Mouse (Mus musculus) left cerebral cortex, postnatal 10 days (tissue): Measurements from ENCODE around the gene Efcab6. TPM values are rescaled to one million over a fixed set of nuclear protein-coding genes. Genes with fewer than 3 reads are reported as not detected.
"Not testable (repeated sequence)": the region's sequence is repeated elsewhere in the genome, so short reads cannot be mapped to it uniquely, and the experiment has no call there.

ENCODE experiments used
- DNase-seq, 2 experiments: peaks; one replicate each; pipeline ENCODE4 v3.0.0; 2021 to 2022; ENCODE audit warnings: low spot score in 2 of 2, mixed read lengths in 1 of 2; ENCODE audit errors: extremely low spot score in 1 of 2
- intact Hi-C: fragments of 180-260 bp; cut with DNase I; formaldehyde crosslinking; loops from one replicate; pipeline ENCODE4 v1.15.1; 2025
- total RNA-seq, 2 experiments: library from RNA; stranded (reverse); gene quantifications; 2 replicates each; pipeline ENCODE4 v1.2.3; 2021

Efcab6 gene
- total RNA-seq: 10 to 100 TPM; 15.4 to 17.8 TPM

DNA sequence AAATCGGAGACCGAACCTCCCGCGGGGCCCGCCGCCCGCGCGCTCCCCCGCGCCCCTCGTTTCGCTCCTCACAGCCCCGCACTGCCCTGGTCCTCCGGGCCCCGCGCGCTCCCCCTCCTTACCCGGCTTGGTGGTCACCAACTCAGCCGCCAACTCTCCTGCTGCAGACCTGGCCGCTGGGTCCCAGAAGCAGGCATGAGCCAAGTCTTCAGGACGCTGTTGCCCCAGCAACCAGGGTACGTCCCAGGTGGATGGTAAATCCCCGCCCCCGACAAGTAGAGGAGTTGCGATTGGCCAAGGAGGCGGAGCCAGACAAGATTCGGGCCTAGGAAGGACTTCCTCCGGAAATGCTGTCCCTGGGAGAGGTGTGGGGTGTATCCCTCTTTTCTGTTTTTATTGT is at the start of gene Efcab6:
Gene Efcab6, minus strand, starts transcription at position 240 of the 400 bp plus-strand sequence.
- DNase-seq: peak; percentile 58 to 78
- intact Hi-C loops: loop anchor here (5.0 kb wide), 1 partner anchor 283 kb away; no protein-coding TSS in a partner anchor

DNA sequence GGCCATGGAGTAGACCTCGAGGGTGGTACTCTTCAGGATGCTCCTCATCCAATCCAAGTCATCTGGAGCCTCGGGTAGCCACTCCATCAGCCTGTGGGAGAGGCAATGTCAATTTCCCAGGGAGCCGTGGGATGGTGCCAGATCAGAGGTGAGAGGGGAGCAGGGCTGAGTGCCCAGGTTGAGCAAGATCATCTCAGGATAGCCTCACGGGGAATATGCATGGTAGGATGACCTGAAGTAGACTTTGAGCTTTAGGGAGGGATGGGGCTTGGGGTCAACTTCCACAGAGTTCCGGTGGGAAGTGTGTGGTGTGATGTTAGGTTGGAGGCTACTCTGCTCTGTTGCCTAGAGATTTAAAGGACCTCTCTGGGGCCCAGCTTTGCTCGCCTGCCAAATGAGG is 48.7 kb upstream of the Efcab6 start:
- no peak for DNase-seq
- intact Hi-C loops: no loop called here

DNA sequence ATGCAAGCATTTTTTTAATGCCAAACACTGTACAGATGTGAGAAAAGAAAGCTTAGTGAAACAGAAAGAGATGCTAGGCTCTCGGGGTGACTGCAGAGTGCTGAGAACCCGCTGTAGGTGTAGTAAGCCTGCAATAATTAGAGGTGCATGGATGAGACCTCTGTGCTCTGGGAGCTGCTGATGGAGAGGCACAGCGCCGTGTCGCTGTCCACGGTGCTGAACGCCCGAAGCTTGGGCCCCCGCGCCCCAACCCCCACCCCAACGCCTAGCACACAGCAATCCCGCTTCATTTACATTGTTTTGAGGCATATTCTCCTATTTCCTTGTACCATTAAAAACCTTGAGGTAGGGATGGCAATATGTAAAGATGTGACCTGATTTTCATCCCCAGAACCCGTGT is 43.7 kb upstream of the Efcab6 start:
- DNase-seq: no peak
- intact Hi-C loops: no loop called here

DNA sequence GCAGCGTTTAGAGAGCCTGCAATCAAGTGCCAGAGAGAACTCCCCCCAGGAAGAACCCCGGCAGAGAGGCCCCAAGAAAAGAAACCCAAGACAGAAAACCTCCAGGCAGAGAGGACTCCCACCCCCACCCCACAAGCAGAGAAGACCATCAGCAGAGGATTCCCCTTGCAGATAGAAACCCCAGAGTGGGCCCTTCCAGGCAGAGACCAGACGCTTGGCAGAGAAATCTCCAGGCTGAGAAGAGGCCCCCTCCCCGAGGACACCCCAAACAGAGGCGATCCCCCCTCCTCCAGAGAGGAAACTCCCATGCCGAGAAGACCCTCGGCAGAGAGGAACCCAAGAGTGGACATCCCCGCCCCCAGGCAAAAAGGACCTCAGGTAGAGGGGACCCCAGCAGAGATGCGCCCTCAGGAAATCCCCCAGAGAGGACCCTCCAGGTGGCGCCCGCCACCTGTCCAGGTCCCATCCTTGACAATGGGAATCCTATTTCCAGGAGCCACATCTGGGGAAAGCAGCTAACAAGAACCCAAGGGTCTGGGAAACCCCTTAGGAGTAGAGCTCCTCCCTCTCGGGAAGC is 40.8 kb upstream of the Efcab6 start:
- no peak for DNase-seq
- intact Hi-C loops: no loop called here

DNA sequence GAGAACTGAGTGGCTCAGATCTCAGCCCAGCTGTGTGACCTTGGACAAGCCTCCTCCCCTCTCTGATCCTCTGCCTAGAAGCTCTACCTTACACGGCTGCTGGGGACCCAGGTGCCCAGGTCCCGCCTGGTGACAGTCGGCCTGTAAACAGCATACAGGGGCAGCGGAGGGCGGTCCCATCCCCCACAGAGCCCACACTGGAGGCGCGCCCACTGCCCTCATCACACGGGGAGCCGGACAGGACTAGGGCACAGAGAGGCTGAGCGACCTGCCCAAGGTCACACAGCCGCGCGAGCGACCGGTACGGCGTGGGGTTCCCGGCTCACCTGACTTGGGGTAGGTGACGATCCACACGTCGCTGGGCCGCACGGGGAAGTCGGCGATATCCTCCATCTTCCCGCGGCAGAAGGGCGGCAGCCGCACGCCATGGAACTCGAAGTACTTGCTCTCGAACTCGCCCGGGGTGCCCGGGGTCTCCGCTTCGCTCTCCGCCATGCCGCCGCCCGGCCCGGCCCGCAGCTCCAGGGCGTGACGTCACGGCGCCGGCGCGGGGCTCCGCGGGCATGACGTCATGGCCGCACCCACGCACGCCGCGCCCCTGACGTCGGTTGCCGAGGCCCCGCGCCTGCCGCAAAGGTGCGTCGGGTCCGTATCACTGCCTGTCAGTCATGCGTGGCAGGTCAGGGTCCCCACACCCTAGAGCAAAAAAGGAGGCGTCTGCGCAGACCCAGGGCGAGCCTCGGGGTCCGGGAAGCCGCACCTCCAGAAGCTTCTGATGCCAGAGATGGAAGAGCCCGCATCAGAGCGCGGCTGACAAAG is 40.1 kb upstream of the Efcab6 start, which contains the start of gene Sult4a1:
Gene Sult4a1, minus strand, starts transcription at position 650 of the 819 bp plus-strand sequence.
- intact Hi-C loops: no loop called here
- peak; percentile 28 to 79 for DNase-seq

DNA sequence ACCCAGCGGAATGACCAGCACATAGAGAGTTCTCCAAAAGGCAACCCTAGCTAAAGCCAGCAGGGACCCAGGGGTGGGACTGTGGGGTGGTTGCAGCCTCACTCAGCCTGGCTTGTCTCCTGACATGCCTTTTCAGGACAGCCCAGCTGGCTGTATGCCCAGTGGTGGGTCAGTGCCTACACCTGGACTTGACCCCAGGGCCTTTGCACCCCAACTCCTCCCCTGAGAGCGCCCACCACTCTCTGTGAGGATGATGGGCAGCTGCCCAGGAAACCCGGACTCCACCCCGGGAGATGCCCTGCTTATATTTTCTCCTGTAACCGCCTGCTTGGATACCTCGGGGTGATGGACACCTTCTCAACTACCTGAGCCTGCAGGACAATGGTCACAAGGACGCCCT is 39.4 kb upstream of the Efcab6 start:
- intact Hi-C loops: no loop called here
- DNase-seq: peak in 1 of 2 experiments; percentile 60

DNA sequence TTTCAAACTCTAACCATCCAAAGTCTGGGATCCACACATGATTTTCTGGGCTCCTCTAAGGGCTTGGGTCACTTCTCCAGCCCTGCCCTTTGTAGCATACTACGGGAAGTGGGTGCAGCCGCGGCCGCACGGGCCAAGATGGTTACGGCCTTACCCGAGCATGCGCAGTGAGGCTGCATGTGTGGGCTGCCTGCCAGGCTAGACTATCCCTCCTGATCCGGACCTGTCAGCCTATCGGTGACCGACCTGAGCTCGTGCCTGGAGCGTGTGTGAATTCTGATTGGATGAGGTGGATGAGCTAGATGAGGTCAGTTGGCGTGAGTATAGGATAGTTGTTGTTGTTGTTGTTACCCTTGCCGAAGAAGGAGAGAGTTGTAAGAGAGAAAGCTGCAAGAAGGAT is 32.4 kb upstream of the Efcab6 start:
- intact Hi-C loops, DNase-seq: not testable (repeated sequence)

DNA sequence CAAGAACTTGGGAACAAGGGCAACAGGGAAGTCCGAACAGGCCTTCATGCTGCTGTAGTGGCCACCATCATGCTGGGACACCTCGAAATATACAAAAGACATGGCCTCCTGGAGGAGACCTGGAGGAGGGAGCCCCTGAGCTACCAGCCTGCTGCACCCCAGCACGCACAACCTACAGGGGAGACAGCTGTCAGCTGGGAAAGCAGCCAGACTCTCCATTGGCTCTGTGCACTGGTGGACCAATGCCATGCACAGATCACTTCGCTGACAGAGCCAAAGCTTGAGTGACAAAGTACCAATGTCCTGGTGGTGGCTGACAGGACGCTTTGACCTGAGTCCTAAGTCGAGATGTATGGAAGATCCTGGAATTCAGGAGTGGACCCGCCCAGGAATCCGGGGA is 30.9 kb upstream of the Efcab6 start:
- no peak for DNase-seq
- intact Hi-C loops: no loop called here

DNA sequence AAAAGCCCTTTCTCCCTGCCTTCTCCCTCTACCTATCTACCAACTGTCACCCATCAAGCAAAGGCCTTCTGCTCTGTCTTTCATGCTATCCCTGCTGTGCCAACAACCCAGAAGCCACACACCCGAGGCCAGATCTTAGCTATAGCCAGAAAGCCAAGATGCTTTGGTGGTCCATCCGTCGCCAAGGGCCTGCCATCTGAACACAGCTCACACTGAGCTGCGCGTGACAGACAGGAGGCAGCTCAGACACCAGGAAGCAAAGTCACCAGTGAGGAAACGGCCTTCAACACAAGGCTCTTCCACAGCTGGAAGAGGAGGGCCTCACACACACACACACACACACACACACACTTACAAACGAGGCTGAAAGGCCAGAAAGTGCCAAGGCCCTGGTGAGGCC is 29.7 kb upstream of the Efcab6 start:
- DNase-seq: no peak
- intact Hi-C loops: no loop called here

DNA sequence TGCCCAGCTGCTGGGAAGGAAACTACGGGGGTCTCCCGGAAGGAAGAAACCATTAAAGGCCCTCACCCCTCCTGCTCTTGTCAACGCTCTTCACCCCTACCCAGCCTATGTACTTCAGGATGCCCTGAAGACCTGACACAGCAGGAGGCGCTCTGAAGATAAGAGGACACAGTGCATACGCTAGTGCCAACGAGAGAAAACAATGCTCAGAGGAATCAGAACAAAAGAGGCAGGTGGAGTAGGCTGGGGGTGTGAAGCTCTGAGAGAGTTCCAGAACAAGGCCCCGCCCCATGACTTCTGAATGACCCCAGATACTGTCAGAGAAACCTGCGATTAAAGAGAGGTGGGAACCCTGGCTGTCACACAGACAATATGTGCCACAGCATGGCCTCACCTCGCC is 21.6 kb upstream of the Efcab6 start:
- intact Hi-C loops: no loop called here
- no peak for DNase-seq

DNA sequence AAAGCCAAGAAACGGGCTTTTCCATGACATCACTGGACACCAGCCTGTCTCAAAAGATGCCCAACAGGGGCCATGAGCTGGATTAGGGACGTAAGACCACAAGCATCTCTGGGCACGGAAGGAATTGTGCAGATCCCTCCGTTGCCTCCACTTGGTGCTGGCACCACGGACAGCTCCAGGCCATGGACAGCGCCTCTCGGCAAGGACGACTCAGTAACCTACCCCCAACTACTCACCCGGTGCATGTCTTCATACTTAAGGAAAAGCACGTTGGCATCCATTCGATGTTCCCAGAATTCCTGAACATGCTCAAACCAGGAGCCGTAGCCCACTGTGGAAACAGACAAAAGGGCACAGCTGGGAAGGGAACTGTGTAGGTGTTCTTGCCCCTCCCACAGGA is 21.2 kb upstream of the Efcab6 start:
- intact Hi-C loops: no loop called here
- no peak for DNase-seq

DNA sequence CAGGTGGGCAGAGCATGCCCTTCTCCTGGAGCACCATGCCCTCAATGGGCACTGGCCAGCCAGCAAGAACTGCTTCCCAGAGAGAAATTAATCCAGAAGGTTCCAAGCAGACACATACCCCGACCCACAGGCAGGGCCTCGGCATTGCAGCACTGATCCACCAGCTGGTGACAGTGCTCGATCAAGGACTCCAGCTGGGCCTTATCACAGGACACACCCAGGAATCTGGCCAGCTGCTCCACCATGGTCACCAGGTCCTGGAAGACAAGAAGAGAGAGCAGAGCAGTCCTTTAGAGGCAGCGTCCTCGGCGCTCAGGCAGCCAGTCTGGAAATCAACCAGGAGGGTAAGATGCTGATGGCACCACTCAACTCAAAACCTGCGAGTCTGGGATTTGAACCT is 14.9 kb upstream of the Efcab6 start:
- intact Hi-C loops: no loop called here

DNA sequence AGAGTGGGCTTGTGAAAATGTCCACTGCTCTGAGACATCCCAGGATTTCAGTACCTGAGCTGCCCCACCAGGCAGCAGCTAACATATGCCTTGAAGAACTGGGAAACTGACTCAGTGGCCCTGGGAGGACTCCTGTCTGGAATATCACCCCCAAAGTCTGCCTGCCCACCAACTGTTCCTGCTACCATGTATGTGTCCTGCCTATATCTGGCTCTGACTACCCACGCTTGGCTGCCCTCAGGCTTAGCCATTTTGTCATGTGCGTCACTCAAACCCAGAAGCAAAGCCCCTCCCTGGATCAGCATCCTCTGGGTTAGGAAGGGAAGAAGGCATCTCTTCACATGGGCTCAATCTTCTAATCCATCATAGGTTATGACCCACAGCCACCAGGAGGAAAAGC is 14.3 kb upstream of the Efcab6 start:
- intact Hi-C loops: no loop called here
- DNase-seq: no peak

More for the DNA sequence above, 14.9 kb upstream of the Efcab6 start:
- no peak for DNase-seq

DNA sequence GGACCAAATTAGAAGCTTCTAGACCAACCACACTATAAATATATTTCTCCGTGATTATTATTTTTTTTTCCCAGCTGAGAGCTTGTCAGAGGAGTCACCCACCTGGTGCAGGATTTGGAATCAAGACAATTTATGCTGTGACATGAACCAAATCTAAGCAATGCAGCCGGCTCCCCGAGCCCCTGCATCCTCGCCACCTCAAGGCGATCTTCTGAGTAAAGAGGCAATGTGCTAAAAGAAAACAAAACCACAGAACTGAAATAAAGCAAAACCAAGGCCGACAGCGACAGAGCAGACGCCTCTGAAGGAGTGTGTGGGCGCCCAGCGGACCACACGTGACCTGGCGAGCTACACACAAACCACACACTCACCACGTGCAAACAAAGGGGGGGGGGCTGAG is 13.5 kb upstream of the Efcab6 start:
- intact Hi-C loops: no loop called here
- DNase-seq: no peak

DNA sequence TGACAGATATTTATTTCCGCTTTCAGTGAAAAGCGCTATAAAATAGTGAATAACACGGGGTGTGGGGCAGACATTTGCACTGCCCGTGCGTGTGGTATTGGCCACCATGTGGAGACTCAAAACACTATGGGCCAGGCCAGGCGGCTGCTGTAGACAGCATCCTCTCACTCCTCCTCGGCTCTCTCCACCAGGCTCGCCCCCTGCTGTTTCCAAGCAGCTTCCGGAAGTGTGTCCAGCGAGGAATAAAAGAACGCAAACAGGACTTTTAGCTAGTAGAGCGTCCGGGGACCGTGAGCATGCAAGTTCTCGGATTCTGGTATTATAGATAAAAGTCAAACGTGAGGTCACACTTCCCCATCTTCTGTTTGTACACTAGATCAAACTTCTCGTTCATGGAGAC is 12.0 kb upstream of the Efcab6 start:
- DNase-seq: peak in 1 of 2 experiments; percentile 61
- intact Hi-C loops: no loop called here

DNA sequence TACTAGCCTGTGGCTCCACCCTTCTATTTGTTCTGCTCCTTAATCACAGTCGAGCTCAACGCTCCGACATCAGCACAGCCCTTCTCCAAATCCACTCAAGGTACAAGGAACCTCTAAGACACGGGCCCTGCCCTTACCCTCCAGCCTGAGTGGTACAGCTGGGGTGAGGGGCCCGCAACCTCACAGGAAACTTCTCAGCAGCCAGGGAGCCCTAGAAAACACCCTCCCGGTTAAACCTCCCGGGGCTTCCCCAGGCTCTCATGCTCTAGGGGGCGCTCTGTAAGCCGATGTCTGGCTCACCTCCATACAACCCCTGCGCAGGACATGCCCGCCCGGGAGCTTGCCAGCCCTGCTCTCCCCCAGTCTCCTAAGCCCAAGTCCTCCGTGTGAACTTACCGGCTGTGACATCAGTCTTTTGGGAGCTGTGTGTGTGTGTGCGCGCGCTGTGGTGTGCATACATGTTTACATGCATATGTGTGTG is 9.6 kb upstream of the Efcab6 start:
- intact Hi-C loops: loop anchor here (5.0 kb wide), 2 partner anchors 312 to 558 kb away; no protein-coding TSS in a partner anchor
- peak in 1 of 2 experiments; percentile 70 for DNase-seq

DNA sequence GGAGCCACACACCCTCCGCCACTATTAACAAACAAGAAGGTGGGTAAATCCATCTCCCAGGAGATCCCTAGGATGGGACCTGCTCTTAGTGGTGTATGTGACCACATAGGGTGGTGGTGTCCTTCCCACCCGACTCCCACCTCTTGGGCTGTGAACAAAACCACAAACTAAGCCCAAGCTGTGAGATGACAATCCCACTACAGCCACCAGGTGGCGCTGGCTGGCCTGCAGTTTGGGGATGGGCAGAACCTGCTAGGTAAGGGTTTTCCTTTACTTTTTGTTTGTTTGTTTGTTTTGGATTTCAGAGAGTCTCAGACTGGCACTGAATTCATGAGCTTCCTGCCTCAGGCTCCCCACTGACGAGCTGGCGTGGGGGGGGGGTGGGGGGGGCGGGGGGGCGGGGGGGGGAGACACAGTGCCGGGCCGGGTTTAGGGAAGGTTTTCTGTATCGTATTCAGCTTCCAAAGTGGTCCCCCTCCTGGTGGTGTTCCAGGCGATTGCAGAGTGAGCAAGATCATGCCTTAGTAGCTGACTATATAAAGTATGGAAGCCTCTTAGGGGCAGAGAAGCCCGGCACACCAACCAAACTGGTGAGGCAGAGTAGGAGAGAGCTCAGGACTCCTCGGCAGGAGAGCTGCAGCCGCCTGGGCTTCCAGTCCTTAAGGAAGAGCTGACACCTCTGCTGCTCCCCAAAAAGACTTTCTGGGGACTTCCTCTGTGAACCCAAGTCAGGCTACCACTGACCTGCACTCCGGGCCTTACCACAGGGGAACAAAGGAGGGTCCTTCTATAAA is 8.9 kb upstream of the Efcab6 start:
- intact Hi-C loops: loop anchor here (5.0 kb wide), 2 partner anchors 312 to 558 kb away; no protein-coding TSS in a partner anchor
- DNase-seq: peak; percentile 56 to 73

DNA sequence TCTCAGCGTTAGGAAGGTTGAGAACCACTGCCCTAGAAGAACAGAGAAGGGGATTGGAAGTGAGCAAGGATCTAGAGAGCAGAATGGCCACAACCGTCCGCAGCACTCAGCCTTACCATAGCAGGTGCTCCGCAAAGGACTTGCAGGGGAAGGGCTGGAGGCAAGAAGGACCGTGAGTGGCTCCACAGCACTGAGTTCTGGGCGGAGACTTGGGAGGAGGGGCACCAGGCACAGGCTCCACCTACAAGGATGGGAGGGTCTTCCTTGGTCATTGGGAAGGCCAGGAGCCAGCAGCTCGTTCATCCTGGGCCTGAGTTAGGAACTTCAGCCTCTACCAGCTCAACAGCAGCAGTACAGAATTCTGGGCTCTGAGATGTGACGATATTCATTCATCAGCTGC is 7.9 kb upstream of the Efcab6 start:
- intact Hi-C loops: loop anchor here (5.0 kb wide), 2 partner anchors 311 to 559 kb away; no protein-coding TSS in a partner anchor
- DNase-seq: no peak

DNA sequence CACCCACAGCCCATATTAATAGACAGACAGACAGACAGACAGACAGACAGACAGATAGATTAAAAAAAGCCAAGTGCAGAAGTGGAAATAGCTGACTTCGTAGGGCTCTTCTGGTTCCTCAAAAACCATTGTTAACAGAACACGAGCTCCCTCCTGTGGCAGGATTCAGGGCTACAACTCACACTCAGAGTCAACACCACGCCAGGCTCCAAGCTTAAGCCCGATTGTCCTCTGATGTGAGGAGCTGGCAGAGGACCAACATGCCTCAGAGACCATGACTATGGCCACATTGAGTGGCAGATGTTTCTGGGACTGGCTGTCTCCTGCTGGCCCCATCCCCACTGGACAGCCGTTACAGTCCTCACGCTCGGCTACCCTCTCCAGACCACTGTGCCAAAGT is 7.0 kb upstream of the Efcab6 start:
- peak; percentile 87 to 89 for DNase-seq
- intact Hi-C loops: loop anchor here (5.0 kb wide), 2 partner anchors 310 to 560 kb away; no protein-coding TSS in a partner anchor
